Mouse (Mus musculus) adipocyte (in vitro differentiated cells): ENCODE measurements around the gene Gpr157.
"Not testable (repeated sequence)": the region's sequence is repeated elsewhere in the genome, so short reads cannot be mapped to it uniquely, and the experiment has no call there.

Experiments used
- DNase-seq: peaks from one replicate; pipeline ENCODE4 v3.0.0-alpha.2; 2016; ENCODE audit warnings: low spot score

Gene Gpr157

GRCm38 (mm10) chr4:150087161-150087889, at the start of gene Gpr157:
Gpr157 (plus strand) TSS chr4:150087365.
- peak; percentile 77 for DNase-seq

- no peak for DNase-seq
These were observed 48.6 kb upstream of the Gpr157 start for GRCm38 (mm10) chr4:150038533-150038932.

DNA sequence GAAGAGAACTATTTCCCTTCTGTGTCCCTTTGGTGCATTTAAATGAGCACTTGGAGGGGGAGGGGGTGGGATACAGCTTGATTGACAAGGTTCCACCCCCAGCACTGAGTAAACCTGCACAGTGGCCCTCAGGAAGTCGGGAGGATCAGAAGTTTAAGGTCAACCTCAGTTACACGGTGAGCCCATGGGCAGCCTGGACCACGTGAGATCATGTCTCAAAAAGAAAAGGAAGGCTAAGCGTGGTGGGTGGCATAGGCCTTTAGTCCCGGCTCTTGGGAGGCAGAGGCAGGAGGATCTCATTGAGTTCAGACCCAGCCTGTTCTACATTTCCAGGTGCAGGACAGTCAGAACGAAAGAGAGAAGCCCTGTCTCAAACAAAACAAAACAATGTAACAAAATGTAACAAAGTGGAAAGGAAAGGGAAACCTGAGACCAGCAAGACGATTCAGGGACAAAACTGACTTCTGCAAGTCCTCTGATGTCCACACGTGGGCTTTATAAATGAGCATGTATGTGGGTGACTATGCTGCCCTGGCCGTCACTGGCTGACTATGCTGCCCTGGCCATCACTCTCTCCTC, 47.1 kb upstream of the Gpr157 start:
- no peak for DNase-seq

DNA sequence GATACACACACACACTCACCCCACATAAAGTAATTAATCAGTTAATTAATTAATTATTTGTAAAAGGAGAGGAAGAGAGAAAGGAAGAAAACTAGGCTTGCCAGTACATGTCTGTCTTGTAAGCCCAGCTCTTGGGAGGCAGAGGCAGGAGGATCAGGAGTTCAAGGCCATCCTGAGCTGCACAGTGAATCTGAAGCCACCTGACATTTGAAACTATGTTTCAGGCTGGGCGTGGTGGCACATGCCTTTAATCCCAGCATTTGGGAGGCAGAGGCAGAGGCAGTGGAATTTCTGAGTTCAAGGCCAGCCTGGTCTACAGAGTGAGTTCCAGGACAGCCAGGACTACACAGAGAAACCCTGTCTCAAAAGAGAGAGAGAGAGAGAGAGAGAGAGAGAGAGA, 46.3 kb upstream of the Gpr157 start:
- not testable (repeated sequence) for DNase-seq

DNA sequence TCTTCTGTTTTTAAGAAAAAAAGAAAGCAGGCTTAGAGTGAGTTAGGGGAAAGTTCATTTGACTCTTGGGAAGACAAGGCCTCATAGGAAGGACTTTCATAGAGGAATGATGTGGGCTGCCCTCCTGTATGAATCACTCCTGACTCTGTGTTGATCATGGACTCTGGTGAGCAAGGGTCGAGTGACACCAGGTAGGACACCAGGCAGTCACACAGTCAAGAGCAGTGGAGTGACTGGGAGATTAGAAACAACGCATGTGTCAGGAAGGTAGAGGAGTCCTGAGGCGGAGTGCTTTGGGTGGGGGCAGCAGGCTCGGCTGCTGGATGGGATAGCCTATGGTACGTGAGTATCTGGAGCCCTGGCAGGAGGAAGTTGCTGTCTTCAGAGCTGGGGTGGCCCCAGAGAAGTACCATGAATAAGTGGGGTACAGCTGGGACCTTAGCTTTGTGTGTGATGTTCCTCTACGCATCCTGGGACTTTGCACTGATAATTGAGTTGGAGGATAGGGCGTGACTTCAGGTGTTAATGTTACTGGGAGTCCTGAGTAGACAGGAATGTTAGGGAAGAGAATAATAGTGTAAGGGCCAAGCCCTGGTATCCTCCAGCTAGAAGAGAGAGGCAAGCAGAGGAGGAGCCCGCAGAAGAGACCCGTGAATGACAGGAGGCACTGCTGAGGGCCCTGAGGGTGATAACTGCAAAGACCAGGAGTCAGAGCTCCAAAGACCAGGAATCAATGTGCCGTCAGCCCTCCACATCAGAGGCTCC, 45.6 kb upstream of the Gpr157 start:
- no peak for DNase-seq

- no peak for DNase-seq
These were observed 43.6 kb upstream of the Gpr157 start for GRCm38 (mm10) chr4:150043591-150043990.

DNA sequence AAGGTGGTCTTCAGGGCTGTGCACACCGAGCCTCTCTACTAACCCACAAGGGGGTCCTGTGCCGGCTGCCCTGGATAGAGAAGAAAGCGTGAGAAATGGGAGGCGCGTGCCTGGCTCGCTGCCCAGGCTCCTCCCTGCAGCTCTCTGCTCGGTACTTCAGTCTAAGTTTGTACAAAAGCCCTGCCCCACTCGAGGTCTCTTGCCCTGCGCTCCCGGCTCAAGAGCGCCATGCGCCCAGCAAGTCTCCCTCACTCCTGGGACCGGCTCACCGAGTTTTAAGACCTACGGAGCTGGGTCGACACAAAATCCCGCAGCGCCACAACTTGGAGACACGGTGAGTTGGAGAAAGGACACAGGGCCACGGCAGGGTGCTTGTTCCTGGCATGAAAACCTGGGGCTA, 39.1 kb upstream of the Gpr157 start:
- DNase-seq: peak; percentile 46

DNA sequence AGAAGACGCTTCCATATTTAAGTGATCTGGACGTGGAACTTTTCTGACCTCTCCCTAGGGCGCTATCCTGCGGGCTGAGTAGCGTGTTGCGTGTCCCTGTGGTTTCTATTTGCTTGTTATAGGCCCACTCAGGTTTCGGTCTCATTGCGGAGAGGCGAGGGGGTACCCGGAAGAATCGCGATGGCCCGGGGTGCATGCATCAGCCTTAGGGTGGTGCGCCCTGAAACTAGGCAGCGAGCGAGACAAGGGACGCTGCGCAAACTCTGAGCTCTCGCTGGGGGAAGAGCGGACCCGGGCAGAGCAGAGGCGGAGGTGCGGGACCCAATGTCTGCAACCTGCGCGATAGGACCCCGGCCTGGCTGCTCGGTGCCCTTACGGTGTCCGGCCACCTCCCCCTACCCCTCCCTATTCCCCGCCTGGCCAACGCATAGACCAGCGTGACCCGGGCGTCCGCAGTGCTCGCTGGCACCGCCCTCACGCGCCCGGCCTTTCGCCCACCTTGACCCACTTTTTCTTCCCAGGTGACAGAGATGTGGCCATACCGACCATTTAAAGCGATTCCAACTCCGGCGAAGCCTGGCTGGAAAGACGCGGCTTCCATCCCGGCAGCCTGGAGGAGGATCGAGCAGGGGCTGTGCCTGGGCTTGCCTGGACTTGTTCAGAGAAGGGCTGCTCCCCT, 38.5 kb upstream of the Gpr157 start:
- DNase-seq: no peak

DNA sequence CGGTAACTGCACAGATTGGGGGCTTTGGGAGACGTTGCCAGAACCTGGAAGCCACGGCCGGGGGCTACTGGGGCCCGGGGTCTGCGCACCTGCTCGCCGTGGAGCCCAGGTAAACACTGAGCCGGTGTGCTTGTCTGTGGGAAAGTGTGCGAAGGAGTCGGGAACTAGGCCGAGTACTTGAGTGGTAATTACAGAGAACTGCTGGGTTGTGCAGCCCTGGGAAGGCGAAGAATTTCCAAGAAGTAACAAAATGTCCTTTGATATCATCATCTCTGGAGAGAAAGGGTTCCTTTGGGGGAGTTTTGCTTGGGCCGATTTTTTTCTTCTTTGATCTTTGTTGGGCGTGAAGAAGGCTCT, 38.0 kb upstream of the Gpr157 start:
- no peak for DNase-seq

- DNase-seq: no peak
These were observed 37.5 kb upstream of the Gpr157 start for GRCm38 (mm10) chr4:150049564-150050226.

DNA sequence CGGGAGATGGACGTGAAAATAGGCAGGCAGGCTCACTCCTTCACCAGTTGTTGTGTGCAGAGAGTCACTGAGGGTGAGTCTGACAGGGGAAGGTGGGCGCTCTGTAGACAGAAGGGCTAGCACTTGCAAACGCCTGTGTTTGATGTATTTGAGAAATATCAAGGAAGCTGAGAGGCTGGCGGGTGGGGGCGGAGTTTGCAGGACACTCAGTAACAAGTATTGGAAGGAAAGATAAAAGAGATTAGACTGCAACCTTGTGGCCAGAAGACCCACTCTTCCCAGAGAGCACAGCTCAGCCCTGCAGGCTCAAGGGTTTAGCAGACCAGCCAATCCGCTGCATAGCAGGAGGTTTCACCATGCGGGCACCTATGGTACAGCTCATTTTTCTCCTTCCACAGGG, 35.7 kb upstream of the Gpr157 start:
- DNase-seq: no peak

DNA sequence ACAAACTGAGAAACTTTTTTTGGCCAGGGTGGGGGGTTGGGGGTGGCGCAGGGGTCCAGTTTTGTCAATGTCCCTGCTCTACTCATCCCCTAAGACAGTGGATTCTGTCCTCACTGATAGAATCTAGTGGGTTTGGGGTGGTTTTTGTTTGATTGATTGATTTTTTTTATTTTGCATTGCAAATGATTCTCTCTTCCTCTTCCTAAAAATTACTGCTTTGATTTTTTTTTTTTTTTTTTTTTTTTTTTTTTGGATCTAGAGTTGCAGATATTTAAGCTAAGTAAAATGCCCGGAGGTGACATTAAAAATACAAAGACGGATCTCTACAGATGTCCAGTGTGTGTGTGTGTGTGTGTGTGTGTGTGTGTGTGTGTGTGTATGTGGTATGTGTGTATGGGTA, 34.8 kb upstream of the Gpr157 start:
- DNase-seq: no peak

GRCm38 (mm10) chr4:150056171-150056570, 31.0 kb upstream of the Gpr157 start:
- no peak for DNase-seq

GRCm38 (mm10) chr4:150057722-150058121, 29.4 kb upstream of the Gpr157 start:
- DNase-seq: no peak

GRCm38 (mm10) chr4:150059841-150060468, 27.2 kb upstream of the Gpr157 start:
- no peak for DNase-seq

- no peak for DNase-seq
These were observed 26.5 kb upstream of the Gpr157 start for GRCm38 (mm10) chr4:150060469-150061170.

DNA sequence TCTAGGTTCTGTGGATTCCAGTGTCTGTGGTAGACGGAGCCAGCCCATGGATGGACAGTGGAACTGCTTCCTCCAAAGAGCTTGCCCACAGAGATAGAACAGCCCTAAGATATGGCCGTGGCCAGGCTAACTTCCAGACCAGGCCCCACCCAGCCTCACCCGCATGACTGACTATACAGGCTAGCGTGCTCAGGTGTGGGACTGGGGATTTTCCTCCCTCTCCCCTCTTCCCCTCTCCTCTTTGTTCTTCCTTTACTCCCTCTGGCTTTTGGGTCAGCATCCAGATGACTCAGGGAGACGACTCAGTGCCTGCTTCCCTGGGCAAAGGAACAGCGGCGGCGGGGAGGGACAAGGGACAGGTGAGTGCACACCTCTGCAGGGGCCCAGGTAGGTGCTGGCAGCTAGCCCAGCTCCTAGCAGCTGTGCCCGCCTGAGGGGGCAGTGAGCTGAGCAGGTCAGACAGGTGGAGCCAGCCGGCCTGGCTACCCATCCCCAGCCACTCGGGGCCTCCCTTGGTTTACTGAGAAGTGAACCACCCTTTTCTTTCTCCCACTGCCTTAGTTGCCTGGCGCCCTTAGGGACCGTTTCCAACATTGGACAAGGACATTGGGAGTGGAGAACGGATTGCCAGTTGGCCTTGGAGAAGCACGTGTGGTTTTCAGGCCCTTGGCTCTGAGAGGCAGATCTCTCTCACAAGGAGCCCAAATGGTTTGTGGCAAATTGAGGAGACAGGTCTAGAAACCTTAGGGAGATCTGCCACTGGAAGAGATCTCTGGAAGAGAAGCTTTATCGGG, 25.5 kb upstream of the Gpr157 start:
- DNase-seq: no peak

DNA sequence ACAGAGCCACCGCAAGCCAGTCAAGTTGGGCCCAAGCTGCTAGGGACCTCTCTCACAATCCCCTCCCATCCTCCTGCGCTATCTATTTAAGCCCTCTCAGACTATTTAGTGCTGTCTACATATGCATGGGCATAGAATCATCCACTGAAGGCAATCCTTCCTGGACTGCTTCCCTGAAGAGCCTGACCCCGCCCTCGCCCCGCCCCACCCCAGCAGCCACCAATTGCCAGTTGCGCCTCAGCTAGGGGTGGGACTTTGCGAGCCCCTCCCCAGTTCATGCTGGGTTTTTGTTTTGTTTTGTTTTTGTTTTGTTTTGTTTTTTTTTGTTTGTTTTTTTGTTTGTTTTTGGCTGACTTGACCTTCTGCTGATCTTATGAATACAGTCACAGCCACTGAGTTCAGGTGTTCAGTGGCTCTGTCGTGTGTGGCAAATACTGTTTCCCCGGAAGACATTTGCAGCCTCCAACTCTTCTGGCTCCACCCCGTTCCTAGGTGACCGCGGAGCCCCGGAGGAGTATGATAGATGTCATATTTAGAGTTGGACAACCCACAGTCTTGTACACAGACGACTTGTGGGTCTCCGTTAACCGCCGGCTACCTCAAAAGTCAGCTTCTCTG, 20.4 kb upstream of the Gpr157 start:
- no peak for DNase-seq

GRCm38 (mm10) chr4:150068216-150068615, 18.9 kb upstream of the Gpr157 start:
- no peak for DNase-seq

- DNase-seq: no peak
These were observed 17.0 kb upstream of the Gpr157 start for GRCm38 (mm10) chr4:150070136-150070535.
